Mouse (Mus musculus) left cerebral cortex, adult 8-10 months (tissue): ENCODE measurements at regions not wholly inside any gene's neighbourhood (a gene's known extent, or its start where the extent isn't known, plus 50 kb on each side); places are given as distances from the start of the nearest gene placed in this dataset.
A peak's percentile ranks its signal among the peaks of the same experiment; 100 is the strongest.

Experiments used
- DNase-seq, 2 experiments: peaks; one replicate each; pipeline ENCODE4 v3.0.0; 2022; ENCODE audit warnings: low spot score in 2 of 2

GRCm38 (mm10) chr3:52516691-52517090 lies 248.6 kb downstream of the Foxo1 start:
- DNase-seq, result no peak

- no peak for DNase-seq
These were observed 244.6 kb downstream of the Foxo1 start for GRCm38 (mm10) chr3:52512761-52513160.

GRCm38 (mm10) chr3:52511549-52511948 lies 243.4 kb downstream of the Foxo1 start:
- no peak for DNase-seq

GRCm38 (mm10) chr3:52510831-52511230 lies 242.7 kb downstream of the Foxo1 start:
- DNase-seq, result no peak

GRCm38 (mm10) chr3:52510088-52510765 lies 242.1 kb downstream of the Foxo1 start:
- peak; percentile 45 to 77 for DNase-seq

GRCm38 (mm10) chr3:52503925-52504324 lies 235.8 kb downstream of the Foxo1 start:
- peak in 1 of 2 experiments; percentile 76 for DNase-seq

GRCm38 (mm10) chr3:52502223-52502622 lies 234.1 kb downstream of the Foxo1 start:
- no peak for DNase-seq

- DNase-seq, result no peak
These were observed 233.5 kb downstream of the Foxo1 start for GRCm38 (mm10) chr3:52501614-52502013.

GRCm38 (mm10) chr3:52500026-52500425 lies 231.9 kb downstream of the Foxo1 start:
- DNase-seq, result no peak

- no peak for DNase-seq
These were observed 231.4 kb downstream of the Foxo1 start for GRCm38 (mm10) chr3:52499581-52499980.

- DNase-seq, result no peak
These were observed 230.5 kb downstream of the Foxo1 start for GRCm38 (mm10) chr3:52498506-52499228.

GRCm38 (mm10) chr3:52496965-52497364 lies 228.8 kb downstream of the Foxo1 start:
- no peak for DNase-seq

- no peak for DNase-seq
These were observed 227.3 kb downstream of the Foxo1 start for GRCm38 (mm10) chr3:52495401-52495800.

GRCm38 (mm10) chr3:52494924-52495323 lies 226.8 kb downstream of the Foxo1 start:
- no peak for DNase-seq

- DNase-seq, result no peak
These were observed 211.1 kb downstream of the Foxo1 start for GRCm38 (mm10) chr3:52479186-52479585.

- DNase-seq, result no peak
These were observed 201.8 kb downstream of the Foxo1 start for GRCm38 (mm10) chr3:52469900-52470299.

- DNase-seq, result no peak
These were observed 201.3 kb downstream of the Foxo1 start for GRCm38 (mm10) chr3:52469397-52469796.

- DNase-seq, result no peak
These were observed 200.2 kb downstream of the Foxo1 start for GRCm38 (mm10) chr3:52468326-52468725.

GRCm38 (mm10) chr3:52467876-52468275 lies 199.7 kb downstream of the Foxo1 start:
- DNase-seq, result no peak

GRCm38 (mm10) chr3:52466984-52467565 lies 198.9 kb downstream of the Foxo1 start:
- DNase-seq, result no peak

GRCm38 (mm10) chr3:52466571-52466970 lies 198.4 kb downstream of the Foxo1 start:
- no peak for DNase-seq

- DNase-seq, result no peak
These were observed 195.8 kb downstream of the Foxo1 start for GRCm38 (mm10) chr3:52463911-52464310.

- no peak for DNase-seq
These were observed 186.8 kb downstream of the Foxo1 start for GRCm38 (mm10) chr3:52454955-52455354.
